Mouse (Mus musculus) layer of hippocampus, postnatal 10 days (tissue): ENCODE data around the gene Vmn2r89. TPM values are rescaled to one million over a fixed set of nuclear protein-coding genes. Genes with fewer than 3 reads are reported as not detected.
"Not testable (repeated sequence)": the region's sequence is repeated elsewhere in the genome, so short reads cannot be mapped to it uniquely, and the experiment has no call there.

Source experiments
- DNase-seq, 2 experiments: peaks; one replicate each; pipeline ENCODE4 v3.0.0; 2021; ENCODE audit warnings: low spot score in 2 of 2
- long read RNA-seq: library from polyadenylated mRNA; stranded (forward); transcript quantifications from one replicate; pipeline ENCODE4 v2.0.0, GENCODE M21; 2023
- total RNA-seq, 2 experiments: library from RNA; stranded (reverse); gene quantifications; 2 replicates each; pipeline ENCODE4 v1.2.3; 2021

Vmn2r89 gene
- total RNA-seq, result not detected
- long read RNA-seq, result 0 reads

DNA sequence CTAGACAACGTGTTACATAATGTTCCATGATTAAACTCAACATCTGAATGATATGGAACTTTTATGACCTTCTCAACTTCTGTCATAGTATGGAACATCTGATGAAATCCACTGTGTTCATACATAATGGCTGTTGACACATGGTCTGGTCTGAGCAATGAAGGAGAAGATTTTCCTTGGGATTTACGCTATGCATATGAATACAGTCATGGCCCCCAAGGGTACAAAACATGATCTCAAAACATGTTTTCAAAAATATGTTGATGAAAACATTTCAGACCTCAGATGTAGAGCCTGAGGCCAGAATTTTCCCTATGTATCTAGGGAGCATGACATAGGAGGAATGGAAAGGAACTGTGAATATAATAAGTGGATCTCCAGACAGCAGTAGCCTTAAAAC lies at the start of gene Vmn2r89:
TSS of gene Vmn2r89 (plus strand) at position 301 of the 400 bp plus-strand sequence.
- DNase-seq, result not testable (repeated sequence)

DNA sequence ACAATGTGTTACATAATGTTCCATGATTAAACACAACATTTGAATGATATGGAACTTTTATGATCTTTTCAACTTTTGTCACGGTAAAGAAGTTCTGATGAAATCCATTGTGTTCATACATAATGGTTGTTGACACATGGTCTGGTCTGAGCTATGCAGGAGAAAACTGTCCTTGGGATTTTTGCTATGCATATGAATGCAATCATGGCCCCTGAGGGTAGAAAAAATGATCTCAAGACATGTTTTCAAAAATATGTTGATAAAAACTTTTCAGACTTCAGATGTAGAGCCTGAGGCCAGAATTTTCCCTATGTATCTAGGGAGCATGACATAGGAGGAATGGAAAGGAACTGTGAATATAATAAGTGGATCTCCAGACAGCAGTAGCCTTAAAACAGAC lies 41.1 kb upstream of the Vmn2r89 start, which contains the start of gene Vmn2r88:
TSS of gene Vmn2r88 (plus strand) at position 301 of the 400 bp plus-strand sequence.
- DNase-seq, result no peak

DNA sequence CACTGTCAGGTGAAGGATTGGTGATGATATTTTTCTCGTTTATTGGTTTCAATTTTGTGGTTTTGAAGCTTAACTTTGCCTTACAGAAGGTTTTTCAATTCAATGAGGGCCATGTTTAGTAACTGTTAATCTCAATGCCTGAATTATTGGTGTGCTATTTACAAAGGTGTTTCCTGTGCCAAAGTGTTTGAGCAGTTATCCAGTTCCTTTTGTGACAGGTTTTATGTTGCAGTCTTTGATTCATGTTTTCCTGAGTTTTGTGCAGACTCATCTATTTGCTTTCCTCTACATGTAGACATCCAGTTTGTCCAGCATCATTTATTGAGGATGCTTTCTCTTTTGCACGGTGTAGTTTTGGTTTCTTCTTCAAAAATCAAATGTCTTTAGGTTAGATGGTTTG lies 27.8 kb upstream of the Vmn2r89 start:
- DNase-seq, result no peak

DNA sequence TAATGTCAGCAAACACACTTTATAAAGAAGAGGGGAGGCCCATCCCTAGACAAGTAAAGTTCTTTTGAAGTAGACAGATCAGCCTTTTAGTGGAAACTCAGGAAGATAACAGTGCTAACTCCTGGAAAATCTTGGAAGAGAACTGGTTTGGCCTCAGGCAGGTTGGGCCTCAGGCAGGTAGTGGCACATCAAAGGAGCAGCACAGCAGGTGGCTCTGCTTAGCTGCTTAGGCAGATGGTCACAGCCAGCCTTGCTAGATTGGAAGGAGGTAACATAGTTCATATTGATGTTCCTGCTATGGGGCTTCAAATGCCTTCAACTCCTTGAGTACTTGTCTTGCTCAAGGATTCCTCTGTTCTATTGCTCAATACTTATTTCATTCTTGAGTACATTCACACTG lies 21.5 kb upstream of the Vmn2r89 start:
- DNase-seq, result not testable (repeated sequence)

DNA sequence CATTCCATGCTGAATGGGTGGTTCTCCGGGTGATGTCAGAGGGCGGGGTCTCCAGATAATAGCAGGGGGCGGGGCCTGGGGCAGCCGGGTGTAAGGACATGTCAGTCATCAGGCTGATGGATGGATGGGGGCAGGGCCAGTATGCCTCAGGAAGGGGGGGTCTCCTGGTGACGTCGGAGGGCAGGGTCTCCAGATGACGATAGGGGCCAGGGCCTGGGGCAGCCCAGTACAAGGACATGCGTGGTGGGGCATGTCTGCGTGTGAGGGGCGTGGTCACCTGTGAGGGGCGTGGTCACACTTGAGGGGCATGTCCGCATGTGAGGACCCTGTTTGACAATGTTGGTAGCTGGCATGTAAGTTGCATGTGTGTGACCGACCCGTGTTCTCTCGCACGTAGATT lies 17.1 kb upstream of the Vmn2r89 start:
- no peak for DNase-seq

DNA sequence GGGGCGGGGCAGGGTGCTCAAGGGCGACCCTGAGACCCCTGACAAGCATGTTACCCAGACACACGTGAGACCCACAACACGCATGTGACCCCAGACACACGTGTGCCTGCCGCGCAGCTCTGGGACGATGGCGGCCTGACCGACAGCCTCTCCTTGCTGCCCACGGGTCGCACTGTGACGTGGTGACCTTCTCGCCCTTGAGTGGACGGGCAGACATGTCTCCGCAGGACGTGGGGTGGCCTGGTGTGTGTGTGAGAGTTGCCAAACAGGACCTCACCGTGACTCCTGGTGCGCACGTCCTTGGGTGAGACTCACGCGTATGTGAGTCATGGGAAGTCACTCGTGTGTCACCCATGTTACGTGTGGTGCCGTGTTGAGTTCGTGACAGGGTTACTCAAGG lies 16.6 kb upstream of the Vmn2r89 start:
- no peak for DNase-seq

DNA sequence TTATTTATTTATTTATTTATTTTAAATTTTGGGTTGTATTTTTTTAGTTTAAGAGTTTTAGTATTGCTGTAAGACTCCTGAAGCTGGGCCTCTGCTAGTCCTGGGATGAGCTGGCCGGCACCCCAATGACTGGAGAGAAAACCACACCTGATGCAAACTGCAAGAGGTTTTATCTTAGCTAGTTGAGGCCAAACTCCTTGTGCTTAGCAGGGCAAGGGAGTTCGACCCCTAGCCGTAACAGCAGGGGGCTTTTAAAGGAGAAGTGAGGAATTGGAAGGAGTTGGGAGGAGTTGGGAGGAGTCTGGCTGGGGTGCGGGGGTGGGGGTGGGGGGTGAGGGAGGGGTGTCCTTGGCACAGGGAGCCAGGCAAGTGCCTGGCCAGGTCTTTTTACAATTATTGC lies 12.7 kb upstream of the Vmn2r89 start:
- no peak for DNase-seq

DNA sequence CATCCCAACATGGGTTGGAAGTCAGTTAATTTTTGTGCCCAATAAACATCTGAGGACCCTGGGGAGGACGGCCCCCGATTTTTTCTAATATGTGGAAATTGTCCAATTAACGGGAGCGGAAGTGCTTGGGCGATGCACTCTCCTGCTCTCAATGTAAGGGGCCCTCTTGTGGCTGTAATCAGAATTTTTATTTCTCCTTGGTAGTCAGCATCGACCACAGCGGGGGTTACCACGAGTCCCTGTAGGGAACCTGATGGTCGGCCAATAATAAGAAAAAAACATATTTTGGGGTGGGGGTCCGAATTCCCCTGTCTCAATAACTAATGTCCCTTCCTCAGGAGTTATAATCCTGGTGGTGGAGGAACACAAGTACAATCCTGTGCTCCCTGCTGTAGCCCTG lies 28.6 kb downstream of the Vmn2r89 start:
- not testable (repeated sequence) for DNase-seq

DNA sequence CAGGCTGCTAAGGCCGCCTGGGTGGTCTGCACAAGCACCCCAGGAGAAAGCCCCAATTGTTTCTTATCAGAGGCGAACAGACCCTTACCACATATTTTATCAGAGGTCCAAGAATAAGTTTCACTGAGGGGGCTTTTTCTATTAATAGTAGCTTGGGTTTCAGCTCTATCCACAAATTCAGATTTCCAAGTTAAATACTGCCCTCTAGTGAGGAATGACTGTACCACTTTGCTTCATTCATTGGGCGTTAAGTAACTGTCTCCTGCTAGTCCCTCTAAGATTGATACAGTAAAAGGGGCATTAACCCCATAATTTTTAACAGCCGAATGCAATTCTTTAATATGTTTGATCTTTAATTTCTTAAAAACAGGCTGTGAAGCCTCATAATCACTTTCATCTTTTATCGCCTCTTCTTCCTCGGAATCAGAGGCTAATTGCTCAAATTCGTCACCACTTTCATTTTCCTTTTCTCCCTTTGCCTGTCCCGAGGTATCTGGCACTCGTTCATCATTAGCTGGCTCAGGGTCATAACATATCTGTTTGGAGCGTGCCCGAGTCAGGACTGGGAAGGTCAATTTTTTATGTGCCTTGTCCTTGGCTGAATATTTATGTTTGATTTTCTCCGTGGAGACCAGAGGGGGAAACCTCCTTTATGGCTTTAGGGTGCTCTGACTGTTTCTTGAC lies 29.8 kb downstream of the Vmn2r89 start:
- DNase-seq, result not testable (repeated sequence)

DNA sequence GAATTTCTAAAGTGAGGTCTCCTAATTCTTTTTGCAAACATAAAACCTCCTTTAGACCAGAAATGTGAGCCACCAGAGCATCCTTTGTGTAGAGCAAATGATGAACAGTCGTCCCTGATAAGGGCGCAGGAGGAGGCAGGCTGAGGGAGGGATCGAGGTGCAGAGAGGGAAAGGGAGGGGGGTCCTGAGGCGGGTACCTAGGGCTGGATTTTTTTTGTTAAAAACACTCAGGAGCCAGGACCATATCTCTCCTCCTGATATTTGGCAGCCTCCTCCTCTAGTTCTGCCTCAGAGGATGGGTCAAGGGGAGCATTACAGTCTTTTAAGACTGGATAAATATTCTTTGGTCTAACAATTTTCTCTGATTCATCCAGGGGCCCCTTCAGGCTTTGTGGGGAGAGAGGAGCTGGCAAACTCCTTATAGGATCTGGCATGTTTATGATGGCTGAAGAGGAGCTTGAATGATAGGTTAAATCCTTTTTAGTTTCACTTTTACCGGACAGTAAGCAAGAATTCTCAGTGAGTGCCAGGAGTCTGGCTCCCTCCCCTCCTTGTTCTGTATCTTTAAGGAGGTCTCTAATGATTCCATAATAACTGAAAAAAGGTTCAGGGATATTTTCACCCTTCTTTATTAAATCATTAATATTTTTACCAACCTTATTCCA lies 30.5 kb downstream of the Vmn2r89 start:
- DNase-seq, result no peak

DNA sequence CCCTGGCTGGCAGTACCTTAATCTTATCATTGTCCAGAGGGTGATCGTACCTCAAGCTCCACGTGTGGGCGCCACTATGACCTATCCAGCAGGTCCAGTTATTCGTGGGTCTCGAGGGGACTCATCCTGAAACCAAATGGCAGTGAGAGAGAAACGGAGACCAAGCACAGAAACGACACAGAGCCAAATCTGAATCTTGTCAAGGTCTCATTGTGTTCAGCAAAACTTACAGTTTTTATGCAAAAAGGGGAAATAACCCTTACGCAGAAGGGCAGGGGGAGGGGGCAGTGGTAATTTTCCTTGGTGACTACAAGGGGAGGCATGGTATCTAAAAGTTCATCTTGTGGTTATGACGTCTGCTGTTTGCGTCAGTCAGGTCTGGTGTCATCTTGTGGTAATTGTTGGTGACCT lies 31.3 kb downstream of the Vmn2r89 start:
- not testable (repeated sequence) for DNase-seq

DNA sequence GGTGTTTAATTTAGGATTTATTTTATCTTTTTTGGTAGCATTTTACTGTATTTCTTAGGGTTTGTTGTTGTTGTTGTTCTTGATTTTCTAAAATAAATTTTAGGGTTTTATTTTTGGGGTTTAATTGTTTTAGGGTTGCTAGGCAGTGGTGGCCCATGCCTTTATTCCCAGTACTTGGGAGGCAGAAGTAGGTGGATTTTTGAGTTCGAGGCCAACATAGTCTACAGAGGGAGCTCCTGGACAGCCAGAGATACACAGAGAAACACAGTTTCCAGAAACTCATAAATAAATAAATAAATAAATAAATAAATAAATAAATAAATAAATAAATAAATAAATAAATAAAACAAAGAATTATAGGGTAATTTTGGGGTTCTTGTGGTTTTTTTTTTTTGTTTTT lies 32.0 kb downstream of the Vmn2r89 start:
- no peak for DNase-seq

DNA sequence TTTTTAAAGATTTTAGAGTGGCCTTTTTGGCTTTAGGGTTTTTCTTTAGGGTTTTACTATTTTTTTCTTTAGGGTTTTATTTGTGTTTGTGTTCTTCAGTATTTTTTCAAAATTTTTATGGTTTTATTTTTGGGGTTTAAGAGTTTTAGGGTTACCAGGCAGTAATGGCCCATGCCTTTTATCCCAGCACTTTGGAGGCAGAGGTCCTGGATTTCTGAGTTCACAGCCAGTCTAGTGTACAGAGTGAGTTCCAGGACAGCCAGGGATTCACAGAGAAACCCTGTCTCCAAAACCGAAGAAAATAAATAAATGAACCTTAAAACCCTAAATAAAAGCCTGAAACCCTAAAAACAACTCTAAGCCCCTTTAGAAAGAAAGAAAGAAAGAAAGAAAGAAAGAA lies 34.5 kb downstream of the Vmn2r89 start:
- no peak for DNase-seq

DNA sequence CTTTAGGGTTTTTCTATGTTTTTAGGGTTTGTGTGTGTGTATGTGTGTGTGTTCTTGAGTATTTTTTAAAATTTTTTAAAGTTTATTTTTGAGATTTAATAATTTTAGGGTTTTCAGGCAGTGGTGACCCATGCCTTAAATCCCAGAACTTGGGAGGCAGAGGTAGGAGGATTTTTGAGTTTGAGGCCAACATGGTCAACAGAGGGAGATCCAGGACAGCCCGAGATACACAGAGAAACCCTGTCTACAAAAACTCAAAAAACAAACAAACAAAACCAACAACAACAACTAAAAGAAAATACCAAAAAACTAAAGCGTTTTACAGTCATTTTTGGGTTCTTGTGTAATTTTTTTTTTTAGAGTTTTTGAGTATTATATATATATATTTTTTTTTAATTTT lies 44.1 kb downstream of the Vmn2r89 start:
- DNase-seq, result no peak

DNA sequence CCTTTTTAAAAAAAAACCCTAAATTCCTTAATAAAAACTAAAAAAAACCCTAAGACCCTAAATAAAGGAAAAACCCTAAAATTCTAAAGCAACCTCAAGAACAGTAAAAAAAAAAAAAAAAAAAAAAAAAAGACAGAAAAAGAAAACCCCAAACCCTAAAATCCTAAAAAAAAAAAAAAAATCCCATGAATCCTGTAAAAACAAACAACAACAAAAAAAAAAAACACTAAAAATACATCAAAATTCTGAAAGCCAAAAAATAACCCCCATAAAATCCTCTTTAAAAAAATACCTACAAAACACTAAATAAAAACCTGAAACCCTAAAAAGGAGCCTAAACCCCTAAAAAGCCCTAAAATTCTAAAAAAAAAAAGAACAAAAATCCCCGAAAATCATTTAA lies 45.3 kb downstream of the Vmn2r89 start:
- no peak for DNase-seq

DNA sequence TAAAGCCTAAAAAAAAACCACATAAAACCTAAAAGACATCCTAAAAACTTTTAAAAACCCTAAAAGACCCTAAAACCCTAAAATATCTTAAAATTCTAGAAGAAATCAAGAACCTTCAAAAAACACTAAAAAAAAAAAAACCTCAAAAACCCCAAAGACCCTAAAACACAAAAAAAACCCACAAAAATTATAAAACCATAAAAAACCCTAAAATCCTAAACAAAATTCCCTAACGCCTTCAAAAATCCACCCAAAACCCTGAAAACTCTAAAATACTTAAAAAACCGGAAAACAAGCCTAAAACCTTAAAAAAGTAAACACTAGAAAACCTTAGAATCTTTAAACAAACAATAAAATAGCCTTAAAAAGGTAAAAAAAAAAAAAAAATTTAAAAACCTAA lies 46.3 kb downstream of the Vmn2r89 start:
- DNase-seq, result no peak

DNA sequence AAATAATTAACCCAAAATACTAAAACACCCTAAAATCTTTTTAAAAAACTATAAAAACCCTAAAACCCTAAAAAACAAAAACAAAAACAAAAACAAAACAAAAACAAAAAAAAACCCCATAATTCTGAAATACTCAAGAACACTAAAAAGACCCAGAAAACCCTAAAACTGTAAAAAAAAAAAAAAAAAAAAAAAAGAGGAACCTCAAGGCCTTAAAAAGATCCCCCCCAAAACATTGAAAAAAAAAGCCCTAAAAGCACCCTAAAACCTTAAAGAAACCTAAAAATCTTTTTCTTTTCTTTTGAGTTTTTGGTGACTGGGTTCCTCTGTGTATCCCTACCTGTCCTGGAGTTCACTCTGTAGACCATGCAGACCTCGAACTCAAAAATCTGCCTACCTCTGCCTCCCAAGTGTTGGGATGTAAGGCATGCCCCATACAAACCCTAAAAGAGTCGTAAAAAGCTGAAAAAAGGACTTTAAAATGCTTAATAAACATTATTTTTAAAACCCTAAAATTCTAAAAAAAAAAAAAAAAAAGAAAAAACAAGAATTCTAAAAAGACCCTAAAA lies 48.1 kb downstream of the Vmn2r89 start:
- DNase-seq, result no peak

DNA sequence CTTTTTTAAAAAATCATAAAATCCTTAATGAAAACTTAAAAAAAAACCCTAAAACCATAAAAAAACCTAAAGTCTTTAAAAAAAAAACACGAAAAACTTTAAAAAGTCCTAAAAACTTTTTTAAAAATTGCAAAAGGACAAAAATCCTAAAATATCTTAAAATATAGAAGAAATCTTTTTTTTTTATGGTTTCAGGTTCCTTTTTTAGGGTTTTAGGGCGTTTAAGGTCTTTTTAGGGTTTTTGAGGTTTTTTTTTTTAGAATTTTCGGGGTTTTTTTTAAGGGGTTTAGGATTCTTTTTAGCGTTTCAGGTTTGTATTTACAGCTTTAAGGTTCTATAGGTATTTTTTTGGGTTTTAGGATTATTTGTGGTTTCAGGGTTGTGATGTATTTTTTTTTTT lies 48.8 kb downstream of the Vmn2r89 start:
- DNase-seq, result no peak

DNA sequence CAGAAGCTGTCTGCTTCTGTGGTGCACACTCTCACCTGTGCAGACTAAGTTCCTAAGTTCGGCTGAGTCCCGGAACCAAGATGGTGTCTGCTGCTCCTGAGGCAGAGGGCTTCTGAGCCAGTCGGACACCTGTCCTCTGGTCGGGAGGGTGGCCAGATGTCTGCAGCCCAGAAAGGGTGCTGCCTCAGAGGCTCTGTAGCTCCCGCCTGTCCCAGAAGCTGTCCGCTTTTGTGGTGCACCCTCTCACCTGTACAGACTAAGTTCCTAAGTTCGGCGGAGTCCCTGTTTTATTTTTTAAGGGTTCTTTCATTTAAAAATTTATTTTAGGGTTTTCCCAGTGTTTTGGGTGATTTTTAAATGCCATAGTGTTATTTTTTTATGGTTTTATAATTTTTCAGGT lies 55.8 kb downstream of the Vmn2r89 start:
- no peak for DNase-seq
